Mouse (Mus musculus): ENCODE measurements around the gene Smyd3.

Smyd3 gene

DNA sequence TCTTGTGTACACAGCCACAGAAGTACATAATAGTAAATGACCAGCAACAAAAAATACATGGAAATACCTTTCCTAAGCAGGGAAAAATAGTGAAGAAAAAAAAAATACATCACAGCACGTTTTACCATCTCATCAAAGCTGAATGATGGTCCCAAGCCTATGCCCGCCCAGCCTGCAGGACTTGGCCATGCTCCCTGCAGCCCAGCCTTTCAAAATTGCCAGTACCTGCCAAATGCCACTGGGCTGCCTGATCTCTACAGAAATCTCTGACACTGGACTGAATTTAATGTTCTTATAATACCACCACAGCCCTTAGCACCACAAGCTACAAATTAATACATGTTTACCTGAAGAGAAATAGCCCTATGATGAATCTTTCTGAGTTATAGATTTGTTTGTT lies 133.5 kb downstream of the Smyd3 start:
- no peak for DNase-seq (ENCODE audit: extremely low spot score, low spot score)

DNA sequence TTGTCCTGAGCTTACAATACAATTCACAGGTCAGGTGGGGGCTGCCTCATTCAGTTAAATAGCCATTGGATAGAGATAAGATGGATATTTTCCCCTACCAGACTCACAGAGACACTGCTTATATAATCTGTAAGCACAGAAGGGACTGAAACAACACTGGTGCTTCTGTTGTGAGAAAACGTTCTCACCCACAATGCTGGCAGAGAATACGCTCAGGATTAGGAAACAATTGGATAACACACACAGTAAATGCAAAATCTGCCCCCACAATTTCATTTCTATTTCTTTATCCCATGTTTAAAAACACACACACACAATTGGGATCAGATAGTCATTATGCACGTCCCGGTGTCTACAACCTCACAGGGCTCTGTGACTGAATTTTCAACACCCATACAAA lies 139.7 kb downstream of the Smyd3 start:
- DNase-seq (ENCODE audit: extremely low spot score, low spot score), result no peak

DNA sequence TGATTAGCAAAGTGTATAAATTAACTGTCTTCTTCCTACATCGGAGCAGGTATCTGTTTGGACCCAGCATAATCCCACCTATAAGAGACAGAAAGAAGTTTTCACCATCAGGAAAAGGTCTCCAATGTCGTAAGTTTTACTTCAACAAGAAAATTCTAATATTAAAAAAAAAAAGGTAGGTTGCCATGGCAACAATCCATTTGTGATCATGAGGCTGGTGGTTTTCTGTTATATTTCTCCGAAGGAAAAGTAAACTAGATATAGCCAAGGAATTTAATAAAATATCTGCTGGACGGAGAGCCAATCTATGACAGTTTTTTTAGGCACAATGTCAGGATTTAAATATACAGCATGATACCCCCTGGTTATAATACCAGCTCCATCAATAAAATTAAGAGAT lies 142.9 kb downstream of the Smyd3 start:
- DNase-seq (ENCODE audit: extremely low spot score, low spot score), result no peak

DNA sequence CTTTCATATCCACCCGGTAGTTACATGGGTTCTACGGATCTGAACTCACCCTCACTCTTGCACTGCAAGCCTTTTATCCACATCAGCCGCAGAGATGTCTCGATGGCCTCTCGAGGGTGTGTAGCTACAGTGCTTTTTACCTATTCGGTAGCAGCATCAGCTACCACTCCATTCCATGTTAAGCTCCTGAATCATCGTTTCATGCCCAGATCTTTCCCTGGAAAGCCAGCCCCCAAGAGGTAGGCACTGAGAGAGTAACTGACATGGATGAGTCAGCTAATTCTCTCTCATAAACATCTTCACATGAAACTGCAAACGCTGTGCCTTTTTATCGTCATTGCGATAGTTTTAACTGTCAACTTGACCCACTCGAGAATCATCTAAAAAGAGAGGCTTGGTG lies 143.9 kb downstream of the Smyd3 start:
- DNase-seq (ENCODE audit: extremely low spot score, low spot score), result no peak

DNA sequence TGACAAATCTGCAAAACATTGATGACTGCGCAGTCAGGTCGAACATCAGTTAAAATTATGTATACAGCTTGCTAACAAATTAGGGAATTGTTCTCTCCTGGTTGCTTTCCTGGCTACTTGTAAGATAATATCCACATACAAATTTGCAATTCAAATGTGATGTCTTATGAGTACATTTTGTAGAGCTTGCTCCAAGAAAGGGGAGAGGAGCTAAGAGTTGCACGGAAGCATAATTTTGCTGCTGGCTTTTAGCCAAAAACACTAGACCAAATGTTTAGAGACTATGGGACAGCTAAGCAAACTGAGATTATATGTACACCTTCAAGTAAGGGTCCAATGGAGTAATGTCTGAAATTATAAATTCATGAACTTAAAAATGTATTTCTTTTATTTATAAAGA lies 146.7 kb downstream of the Smyd3 start:
- no peak for DNase-seq (ENCODE audit: extremely low spot score, low spot score)

DNA sequence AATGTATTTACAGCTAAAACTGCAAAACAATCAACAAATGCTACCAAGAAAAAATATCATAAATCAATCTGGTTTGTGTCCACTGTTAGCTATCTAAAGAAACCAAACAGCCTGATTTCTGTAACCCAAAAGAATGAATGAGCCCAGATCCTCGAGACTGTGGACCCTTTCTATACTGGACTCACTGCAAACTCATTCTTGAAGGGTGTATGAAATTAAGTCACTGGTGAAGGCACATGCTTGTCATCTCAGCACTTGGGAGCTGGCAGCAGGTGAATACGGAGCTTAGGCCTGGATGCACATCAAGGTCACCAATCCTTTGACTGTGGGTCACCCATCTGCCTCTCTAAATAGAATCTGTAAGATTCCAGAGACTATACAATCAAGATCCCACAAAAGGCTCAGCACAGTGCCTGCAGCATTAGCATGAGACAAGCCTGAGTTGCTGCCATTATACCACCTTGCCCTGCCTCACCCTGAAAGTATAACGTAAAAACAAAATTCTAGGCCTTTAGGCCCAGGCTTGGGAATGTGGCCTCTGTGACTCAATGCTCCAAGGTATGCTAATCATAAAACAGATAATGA lies 149.3 kb downstream of the Smyd3 start:
- DNase-seq (ENCODE audit: extremely low spot score, low spot score), result no peak

DNA sequence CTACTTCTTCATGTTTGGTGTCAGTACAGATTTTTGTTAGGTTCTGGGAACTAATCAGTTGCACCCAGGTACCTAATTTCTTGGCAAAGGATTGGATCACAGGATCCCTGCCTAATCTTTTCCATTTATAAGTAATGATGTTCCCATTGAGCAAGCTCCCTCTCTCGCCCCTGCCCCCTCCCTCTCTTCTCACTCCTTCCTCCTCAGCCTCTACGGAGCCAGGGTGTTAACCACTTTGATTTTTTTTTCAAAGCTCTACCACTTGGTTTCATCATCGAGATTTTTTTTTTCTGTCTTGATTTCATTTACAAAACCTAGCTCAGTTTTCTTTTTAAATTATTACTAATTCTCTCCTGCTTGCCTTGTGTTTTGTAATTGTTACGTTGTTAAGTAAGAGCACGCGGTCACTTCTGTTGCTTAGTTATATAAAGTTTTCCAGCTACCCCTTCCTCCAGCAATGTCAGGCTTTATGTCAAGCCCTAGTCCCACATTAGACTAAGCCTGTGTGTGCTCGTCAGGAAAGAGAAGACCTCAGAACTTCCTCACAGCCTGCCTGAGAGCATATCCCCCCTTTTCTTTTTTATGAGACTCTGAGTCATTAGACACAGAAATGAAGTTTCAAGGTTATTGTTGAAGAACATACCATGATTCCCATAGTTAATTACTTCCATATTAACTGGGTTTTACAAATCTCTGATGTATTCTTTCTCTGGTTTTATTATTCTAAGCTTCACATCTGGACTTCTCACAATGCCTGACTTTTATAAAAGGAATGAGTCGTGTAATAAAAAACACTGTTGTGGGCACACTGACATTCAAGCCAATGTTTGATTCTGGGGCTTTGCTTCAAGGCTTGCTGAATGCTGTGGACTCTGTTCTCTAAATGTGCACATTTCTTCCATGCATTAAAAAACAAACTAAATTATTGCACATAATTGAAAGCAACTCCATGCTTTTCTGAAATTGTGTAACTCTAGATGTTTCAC lies 156.1 kb downstream of the Smyd3 start:
- no peak for DNase-seq (ENCODE audit: extremely low spot score, low spot score)

DNA sequence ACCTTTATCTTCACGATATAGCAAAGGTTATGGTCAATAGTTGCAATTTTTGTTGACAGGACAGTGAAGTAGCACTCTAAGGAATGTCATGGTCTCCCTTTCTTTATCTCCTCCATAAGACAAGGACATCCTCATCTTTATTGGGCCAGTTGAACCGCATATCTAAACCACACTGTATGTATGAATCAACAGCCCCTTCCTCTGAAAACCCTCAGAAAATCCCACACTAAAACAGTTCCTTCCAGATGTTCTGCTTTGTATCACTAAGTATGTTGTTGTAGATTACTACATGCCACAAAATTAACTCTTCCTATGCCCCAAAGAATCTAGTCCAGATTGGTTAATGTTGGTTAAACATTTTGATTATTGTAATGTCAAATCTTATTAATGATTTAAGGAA lies 160.7 kb downstream of the Smyd3 start:
- DNase-seq (ENCODE audit: extremely low spot score, low spot score), result no peak

DNA sequence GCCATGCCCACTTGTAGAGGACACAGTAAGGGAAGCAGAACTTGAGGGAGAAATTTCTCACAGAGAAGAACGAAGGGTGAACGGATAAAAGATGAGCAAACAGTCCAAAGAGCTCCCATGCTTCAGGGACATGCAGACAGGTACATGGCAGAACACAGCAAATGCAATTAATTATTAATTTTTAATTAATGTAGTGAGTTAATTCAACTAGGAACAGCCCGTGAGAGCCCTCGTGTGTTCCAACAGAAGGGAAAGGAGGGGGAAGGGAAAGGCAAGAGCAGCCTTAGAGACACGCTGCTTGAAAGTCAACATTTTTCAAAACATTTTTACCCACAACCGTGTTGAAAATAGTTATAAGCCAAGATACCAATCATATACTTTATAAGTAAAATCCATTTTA lies 163.6 kb downstream of the Smyd3 start:
- DNase-seq (ENCODE audit: extremely low spot score, low spot score), result no peak

DNA sequence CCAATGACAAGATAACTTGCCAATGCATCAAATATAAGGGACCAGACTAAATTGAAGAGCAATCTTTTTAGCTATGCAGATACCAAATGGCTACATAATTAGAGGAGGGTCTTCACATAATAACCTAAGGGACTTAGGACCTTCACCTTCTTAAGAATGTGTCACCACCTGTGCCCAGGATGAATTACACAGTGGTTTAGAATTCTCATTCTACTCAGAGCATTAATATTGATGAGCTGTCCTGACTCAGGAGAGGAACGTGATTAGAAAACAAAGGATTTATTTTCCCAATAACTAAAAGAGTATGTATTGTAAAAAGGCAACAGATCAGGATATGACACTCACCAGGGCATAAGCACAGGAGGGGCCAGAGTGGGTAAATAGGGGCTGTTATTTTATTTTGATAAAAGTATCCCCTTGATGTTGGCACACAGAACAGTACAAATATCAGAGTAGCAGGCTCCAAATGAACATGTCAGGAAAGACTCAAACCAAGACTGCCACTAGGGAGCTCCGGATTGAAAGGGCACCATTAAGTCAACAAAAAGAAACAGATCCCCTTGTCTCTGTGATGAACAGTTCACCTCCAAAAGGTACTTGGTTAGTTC lies 172.4 kb downstream of the Smyd3 start:
- DNase-seq (ENCODE audit: extremely low spot score, low spot score), result no peak

DNA sequence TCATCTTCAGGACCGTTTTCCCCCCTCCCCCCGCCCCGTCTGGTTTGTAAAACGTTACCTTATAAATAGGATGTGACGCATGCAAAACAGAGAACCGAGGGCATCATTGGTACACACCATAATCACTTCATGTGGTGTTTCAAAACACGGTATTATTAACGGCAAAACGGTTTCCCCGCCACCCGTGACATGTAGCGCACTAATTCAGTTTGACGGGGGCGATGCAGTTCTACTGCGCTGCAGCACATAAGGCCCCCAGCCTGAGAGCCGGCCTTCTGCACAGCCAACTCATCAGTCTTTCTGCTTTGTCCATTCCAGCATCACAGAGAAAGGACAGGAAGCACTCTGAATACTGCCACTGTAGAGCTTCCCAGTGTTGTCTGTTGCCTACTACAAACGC lies 174.4 kb downstream of the Smyd3 start:
- no peak for DNase-seq (ENCODE audit: extremely low spot score, low spot score)

DNA sequence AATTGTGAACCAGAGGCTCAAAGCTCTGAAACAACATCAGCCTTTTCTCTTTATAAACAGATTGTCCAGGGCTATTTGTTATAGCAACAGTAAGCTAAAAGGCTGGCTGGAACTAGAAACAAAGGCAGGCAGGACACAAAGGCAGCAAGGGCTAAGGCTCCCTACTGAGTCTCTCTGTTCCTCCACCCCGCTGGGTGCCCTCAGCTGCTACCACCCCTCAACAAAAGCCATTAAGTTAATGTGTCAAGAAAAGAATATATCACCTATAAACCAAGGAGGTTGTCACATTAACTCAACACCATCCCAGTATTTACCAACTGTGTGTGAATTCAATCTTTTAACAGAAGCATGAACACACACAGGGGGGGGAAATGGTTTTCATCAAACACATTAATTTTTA lies 176.3 kb downstream of the Smyd3 start:
- no peak for DNase-seq (ENCODE audit: extremely low spot score, low spot score)

DNA sequence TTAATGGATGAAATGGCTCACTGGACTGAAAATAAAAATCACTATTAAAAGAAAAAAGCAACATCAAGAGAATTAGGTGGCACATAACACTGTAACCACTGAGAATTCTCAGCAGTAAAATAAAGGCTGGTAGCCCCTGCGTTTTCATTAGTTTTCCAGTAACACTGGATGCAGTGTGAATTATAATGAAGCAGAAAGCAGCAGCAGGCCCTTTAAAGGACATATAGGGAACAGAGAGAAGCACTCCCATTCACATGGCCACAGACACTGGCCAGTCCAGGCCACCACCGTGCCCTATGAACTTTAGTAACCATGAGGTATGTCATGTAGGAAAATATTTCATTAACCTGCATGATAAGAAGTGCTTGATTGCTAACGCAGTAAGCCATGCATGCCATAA lies 178.8 kb downstream of the Smyd3 start:
- no peak for DNase-seq (ENCODE audit: extremely low spot score, low spot score)

DNA sequence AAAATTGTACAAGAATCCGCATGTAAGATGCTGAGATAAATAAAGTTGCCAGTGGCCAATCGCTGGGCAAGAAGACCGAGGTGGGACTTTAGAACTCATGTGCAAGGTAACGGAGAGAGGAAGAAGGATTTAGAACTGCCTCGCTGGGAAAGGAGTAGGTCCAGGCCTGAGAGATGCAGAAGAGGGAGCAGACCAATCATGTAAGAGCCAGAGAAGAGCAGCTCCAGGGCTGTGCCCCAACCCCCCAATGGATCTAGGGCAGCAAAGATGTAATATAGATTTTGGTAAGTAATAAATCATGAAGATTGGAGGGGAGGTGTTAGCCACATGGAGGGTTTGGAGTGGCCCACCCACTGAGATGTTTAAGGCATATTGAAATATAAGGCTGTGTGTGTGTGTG lies 180.3 kb downstream of the Smyd3 start:
- DNase-seq (ENCODE audit: extremely low spot score, low spot score), result no peak

DNA sequence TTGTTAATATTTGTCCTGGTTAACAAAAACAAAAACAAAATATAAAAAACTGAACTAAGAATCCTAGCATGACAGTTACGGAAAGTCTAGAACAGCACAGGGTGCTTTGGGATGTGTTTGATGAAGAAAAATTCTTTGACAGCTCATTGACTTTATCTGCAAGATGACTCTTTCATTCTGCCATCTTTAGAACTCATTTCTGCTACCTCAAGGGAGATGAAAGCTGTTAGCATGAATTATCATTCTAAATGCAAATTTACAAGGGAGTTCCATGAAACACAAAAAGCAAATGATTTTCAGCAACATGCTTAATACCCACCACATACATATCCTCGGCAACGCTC lies 190.9 kb downstream of the Smyd3 start:
- DNase-seq (ENCODE audit: extremely low spot score, low spot score), result no peak

DNA sequence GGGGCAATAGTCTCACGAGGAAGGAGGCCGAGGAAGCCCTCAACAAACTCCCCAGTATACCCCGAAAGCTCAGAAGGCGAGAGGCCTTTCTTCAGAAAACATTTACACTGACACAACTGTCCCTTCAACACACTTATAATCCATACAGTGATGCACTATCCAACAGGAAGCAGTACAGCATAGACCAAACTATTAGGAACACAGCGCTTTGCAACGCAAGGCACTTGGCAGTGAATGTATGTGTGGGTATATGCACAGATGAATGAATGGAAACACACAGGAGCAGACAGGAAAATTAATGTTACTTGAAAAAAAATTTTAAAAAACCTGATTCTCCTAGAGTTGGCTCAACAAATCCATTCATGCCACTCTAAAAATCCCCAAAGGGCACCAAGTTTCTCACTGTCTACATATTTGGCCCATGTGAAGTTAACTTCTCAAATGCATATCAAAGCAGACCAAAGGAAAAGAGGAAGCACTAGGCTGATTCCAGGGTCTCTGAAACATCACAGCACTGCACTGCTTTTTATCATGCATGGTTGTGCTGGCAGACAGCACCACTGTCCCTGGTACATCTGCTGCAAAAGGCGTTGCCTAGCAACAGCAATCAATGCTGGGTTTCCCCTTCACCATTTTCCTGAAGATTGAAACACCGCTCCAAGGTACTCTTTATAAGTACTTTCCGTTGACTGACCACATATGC lies 191.4 kb downstream of the Smyd3 start:
- no peak for DNase-seq (ENCODE audit: extremely low spot score, low spot score)

DNA sequence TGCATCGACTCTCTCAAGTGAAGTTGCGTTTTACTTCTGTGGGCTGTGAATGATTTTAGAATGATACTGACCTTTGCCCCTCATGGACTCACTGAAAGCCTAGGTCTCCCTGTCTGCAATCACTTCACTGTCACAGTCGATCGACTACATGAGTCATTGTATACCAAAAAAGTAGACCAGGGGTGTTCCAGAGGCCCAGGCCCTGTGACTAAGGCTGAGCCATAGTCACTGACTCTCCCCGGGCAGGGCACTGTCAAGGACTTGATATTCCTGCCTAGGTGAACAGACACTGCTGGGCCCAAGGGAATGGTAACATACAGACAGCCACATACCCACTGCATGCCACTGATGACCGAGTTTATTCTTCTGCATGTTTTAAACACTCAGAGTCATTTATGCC lies 193.6 kb downstream of the Smyd3 start:
- no peak for DNase-seq (ENCODE audit: extremely low spot score, low spot score)

DNA sequence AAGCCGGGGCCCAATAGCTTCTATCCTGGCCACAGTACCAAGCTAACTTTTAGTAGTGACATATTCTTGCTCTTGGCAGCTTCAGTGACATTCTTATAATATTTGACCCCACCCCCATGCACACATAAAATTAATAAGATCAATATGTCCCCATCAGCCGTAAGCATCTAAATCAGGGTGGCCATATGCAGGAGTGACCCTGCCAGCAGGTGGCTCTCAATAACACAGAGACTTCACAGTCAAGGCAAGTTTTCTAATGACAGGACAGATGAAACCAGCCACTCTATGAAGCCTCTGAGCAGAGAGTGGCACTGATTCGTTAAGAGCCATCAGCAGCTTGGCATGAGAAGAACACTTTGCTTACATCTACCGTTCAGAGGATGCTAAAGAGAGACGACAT lies 204.2 kb downstream of the Smyd3 start:
- DNase-seq (ENCODE audit: extremely low spot score, low spot score), result no peak

DNA sequence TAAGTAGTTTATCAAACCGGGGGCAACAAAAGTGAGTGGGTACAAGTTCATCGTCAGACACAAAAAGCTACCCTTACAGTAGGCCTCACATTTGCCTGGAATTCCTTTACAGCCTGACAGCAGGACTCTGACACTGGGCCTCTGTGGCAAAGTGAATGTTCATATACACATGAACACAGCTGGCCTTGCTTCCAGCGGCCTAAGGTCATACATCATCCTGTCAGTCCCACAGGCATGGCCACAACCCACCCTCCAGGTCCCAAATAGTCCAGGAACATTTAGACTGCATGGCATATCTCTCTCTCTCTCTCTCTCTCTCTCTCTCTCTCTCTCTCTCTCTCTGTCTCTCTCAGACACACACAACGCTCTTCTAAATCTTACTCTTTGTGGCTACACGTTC lies 208.4 kb downstream of the Smyd3 start:
- peak; percentile 42 for DNase-seq (ENCODE audit: extremely low spot score, low spot score)

DNA sequence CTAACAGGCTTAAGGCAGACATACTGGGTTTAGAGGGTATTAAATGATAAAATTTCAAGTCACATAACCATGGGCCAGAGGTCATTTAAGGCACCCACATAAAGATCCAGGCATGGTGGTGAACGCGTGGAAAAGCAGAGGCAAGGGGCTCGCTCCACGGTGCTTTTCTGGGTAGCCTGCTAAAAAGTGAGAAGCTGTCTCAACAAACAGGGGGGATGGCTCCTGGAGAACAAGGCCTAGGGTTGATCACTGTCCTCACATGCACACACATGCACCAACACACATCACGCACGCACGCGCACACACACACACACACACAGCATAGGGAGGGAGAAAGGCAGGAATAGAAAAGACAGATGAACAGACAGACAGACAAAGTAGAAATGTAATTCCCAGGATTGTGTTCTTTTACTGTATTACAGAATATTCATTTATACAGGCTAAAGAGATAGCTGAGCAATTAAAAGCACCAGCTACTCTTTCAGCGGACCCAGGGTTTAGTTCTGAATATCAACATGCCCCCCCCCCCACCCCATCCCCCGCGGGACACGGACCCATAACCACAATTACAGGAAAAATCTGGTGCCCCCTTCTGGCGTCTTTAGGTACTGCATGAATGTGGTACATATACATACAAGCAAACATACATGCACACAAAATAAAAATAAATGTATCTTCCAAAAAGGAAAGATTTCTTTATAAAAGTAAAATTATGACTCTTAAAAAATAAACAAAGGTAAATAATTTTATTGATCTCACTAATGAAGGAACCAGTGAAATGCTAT lies 215.2 kb downstream of the Smyd3 start:
- no peak for DNase-seq (ENCODE audit: extremely low spot score, low spot score)

DNA sequence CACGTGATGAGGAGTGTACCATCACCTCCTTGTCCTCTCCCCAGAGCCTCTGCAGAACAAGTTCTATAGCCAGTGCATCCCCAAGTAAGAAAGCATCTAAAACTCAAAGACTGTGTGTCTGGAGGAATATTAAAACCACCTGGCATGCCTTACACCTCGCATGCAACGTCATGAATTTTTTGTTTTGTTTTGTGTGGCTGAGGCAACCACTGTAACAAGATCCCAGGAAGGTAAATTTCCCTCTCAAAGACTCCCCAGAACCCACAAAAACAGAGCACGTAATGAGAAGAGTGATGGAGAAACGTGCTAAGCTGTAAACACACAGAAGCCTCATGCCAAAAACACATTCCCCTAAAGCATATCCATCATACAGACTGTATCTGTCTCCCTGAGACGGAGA lies 222.2 kb downstream of the Smyd3 start:
- no peak for DNase-seq (ENCODE audit: extremely low spot score, low spot score)
